Mouse (Mus musculus) megakaryocyte-erythroid progenitor cell, adult 5-6 weeks (primary cell): ENCODE data around the gene Krtap4-2. TPM values are rescaled to one million over a fixed set of nuclear protein-coding genes. Genes with fewer than 3 reads are reported as not detected.
"Not testable (repeated sequence)": the region's sequence is repeated elsewhere in the genome, so short reads cannot be mapped to it uniquely, and the experiment has no call there.

ENCODE experiments used
- ATAC-seq: replicated peaks from 2 replicates; pipeline ENCODE4 v1.8.0; 2016; ENCODE audit warnings: mild to moderate bottlenecking, inconsistent platforms; ENCODE audit not compliant: severe bottlenecking, poor library complexity, low FRiP score, low TSS enrichment
- total RNA-seq, 2 experiments: library from RNA; stranded (forward) in 1 of 2; stranded (reverse) in 1 of 2; fragments of 200-1000, 215-1000 nt in 1 of 2; fragments of >200 nt in 1 of 2; fragmentation: Nextera tagmentation in 1 of 2; gene quantifications; 2 replicates each; pipeline ENCODE4 v1.2.3; 2014 to 2017

The Krtap4-2 gene
- total RNA-seq, 2 experiments from 2014 or later = not detected

DNA sequence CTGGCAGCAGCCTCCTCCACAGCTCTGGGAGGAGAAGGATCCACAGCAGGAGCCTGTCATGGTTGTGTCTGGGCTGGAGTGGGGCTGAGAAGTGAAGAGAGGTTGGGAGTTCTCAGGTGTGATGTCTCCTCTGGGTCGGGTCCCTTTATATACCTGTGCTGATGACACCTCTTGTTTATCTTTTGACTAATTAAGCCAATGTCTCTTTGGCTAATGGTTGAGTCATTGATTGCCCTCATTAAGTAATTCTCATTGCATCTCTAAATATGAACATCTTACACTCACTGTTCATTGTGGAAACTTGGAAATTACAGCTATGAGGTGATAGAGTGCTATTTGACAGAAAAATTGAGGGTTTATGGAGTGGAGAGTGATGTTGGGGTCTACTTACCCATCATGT lies 31.7 kb downstream of the Krtap4-2 start, which contains the start of gene Gm11938:
TSS of gene Gm11938 (minus strand) at position 101 of the 400 bp plus-strand sequence.
- not testable (repeated sequence) for ATAC-seq

DNA sequence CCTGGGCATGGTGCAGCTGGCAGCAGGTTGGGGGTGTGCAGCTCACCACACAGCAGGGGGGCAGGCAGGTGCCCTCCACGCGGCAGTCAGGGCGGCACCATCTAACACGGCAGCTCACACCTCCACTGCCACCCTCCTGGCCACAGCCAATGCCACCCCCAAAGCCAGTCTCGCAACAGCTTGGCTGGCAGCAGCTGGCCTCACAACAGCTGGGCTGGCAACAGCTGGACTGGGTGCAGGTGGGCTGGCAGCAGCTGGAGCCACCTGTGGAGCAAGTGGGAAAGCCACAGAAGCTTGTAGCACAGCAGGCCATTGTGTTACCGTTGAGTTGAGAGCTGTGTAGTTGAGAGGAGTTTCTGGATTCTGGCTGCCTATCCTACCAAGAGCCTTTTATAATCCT lies 37.1 kb downstream of the Krtap4-2 start, which contains the start of gene Krtap9-3:
TSS of gene Krtap9-3 (minus strand) at position 364 of the 400 bp plus-strand sequence.
- ATAC-seq = not testable (repeated sequence)

DNA sequence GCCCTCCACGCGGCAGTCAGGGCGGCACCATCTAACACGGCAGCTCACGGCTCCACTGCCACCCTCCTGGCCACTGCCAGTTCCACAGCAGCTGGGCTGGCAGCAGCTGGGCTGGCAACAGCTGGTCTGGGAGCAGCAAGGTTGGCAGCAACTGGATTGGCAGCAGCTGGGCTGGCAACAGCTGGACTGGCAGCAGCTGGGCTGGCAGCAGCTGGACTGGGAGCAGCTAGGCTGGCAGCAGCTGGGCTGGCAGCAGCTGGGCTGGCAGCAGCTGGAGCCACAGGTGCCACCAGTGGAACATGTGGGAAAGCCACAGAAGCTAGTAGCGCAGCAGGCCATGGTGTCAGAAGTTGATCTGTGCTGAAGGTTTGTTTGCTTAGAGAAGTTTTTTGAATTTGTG lies 43.9 kb downstream of the Krtap4-2 start, which contains the start of gene Krtap1-3:
TSS of gene Krtap1-3 (minus strand) at position 359 of the 400 bp plus-strand sequence.
- no peak for ATAC-seq

- no peak for ATAC-seq
Measured at GRCm38 (mm10) chr11:99585096-99585495, 49.8 kb downstream of the Krtap4-2 start.

Other genes starting within 250 kb of the Krtap4-2 start
Only the 30 nearest of the 39 such genes appear.
- not detected in 2 replicates for gene Krt23, start 141.9 kb downstream of the Krtap4-2 start, total RNA-seq (2014; fragmentation: Nextera tagmentation)
- gene Krt23, start 141.9 kb downstream of the Krtap4-2 start, total RNA-seq (2017) = not detected in 2 replicates
- not detected in 2 replicates for gene Krt39, start 113.7 kb downstream of the Krtap4-2 start, total RNA-seq (2014; fragmentation: Nextera tagmentation)
- not detected in 2 replicates for gene Krt39, start 113.7 kb downstream of the Krtap4-2 start, total RNA-seq (2017)
- not detected in 2 replicates for gene Krt40, start 91.9 kb downstream of the Krtap4-2 start, total RNA-seq (2014; fragmentation: Nextera tagmentation)
- not detected in 2 replicates for gene Krt40, start 91.9 kb downstream of the Krtap4-2 start, total RNA-seq (2017)
- gene Krtap3-3, start 84.2 kb downstream of the Krtap4-2 start, total RNA-seq (2014; fragmentation: Nextera tagmentation) = not detected in 2 replicates
- not detected in 2 replicates for gene Krtap3-3, start 84.2 kb downstream of the Krtap4-2 start, total RNA-seq (2017)
- not detected in 2 replicates for gene Krtap3-2, start 78.2 kb downstream of the Krtap4-2 start, total RNA-seq (2014; fragmentation: Nextera tagmentation)
- gene Krtap3-2, start 78.2 kb downstream of the Krtap4-2 start, total RNA-seq (2017) = not detected in 2 replicates
- gene Gm11939, start 75.6 kb downstream of the Krtap4-2 start, total RNA-seq (2014; fragmentation: Nextera tagmentation) = not detected in 2 replicates
- gene Gm11939, start 75.6 kb downstream of the Krtap4-2 start, total RNA-seq (2017) = not detected in 2 replicates
- not detected in 2 replicates for gene Krtap3-1, start 68.5 kb downstream of the Krtap4-2 start, total RNA-seq (2014; fragmentation: Nextera tagmentation)
- not detected in 2 replicates for gene Krtap3-1, start 68.5 kb downstream of the Krtap4-2 start, total RNA-seq (2017)
- not detected in 2 replicates for gene Krtap1-5, start 54.1 kb downstream of the Krtap4-2 start, total RNA-seq (2014; fragmentation: Nextera tagmentation)
- gene Krtap1-5, start 54.1 kb downstream of the Krtap4-2 start, total RNA-seq (2017) = not detected in 2 replicates
- not detected in 2 replicates for gene Krtap1-4, start 51.4 kb downstream of the Krtap4-2 start, total RNA-seq (2014; fragmentation: Nextera tagmentation)
- not detected in 2 replicates for gene Krtap1-4, start 51.4 kb downstream of the Krtap4-2 start, total RNA-seq (2017)
- gene Krtap1-3, start 43.7 kb downstream of the Krtap4-2 start, total RNA-seq (2014; fragmentation: Nextera tagmentation) = not detected in 2 replicates
- gene Krtap1-3, start 43.7 kb downstream of the Krtap4-2 start, total RNA-seq (2017) = not detected in 2 replicates
- not detected in 2 replicates for gene Krtap9-3, start 37.0 kb downstream of the Krtap4-2 start, total RNA-seq (2014; fragmentation: Nextera tagmentation)
- gene Krtap9-3, start 37.0 kb downstream of the Krtap4-2 start, total RNA-seq (2017) = not detected in 2 replicates
- gene Gm11938, start 31.8 kb downstream of the Krtap4-2 start, total RNA-seq (2014; fragmentation: Nextera tagmentation) = not detected in 2 replicates
- gene Gm11938, start 31.8 kb downstream of the Krtap4-2 start, total RNA-seq (2017) = not detected in 2 replicates
- not detected in 2 replicates for gene Gm11937, start 24.9 kb downstream of the Krtap4-2 start, total RNA-seq (2014; fragmentation: Nextera tagmentation)
- gene Gm11937, start 24.9 kb downstream of the Krtap4-2 start, total RNA-seq (2017) = not detected in 2 replicates
- gene Krtap2-4, start 20.2 kb downstream of the Krtap4-2 start, total RNA-seq (2014; fragmentation: Nextera tagmentation) = not detected in 2 replicates
- gene Krtap2-4, start 20.2 kb downstream of the Krtap4-2 start, total RNA-seq (2017) = not detected in 2 replicates
- not detected in 2 replicates for gene Gm11562, start 14.6 kb downstream of the Krtap4-2 start, total RNA-seq (2014; fragmentation: Nextera tagmentation)
- gene Gm11562, start 14.6 kb downstream of the Krtap4-2 start, total RNA-seq (2017) = not detected in 2 replicates
- not detected in 2 replicates for gene Krtap4-1, start 6.8 kb downstream of the Krtap4-2 start, total RNA-seq (2014; fragmentation: Nextera tagmentation)
- not detected in 2 replicates for gene Krtap4-1, start 6.8 kb downstream of the Krtap4-2 start, total RNA-seq (2017)
- gene Krtap4-7, start 9.0 kb upstream of the Krtap4-2 start, total RNA-seq (2014; fragmentation: Nextera tagmentation) = not detected in 2 replicates
- not detected in 2 replicates for gene Krtap4-7, start 9.0 kb upstream of the Krtap4-2 start, total RNA-seq (2017)
- not detected in 2 replicates for gene Gm11555, start 15.2 kb upstream of the Krtap4-2 start, total RNA-seq (2014; fragmentation: Nextera tagmentation)
- gene Gm11555, start 15.2 kb upstream of the Krtap4-2 start, total RNA-seq (2017) = not detected in 2 replicates
- gene Gm11563, start 23.9 kb upstream of the Krtap4-2 start, total RNA-seq (2014; fragmentation: Nextera tagmentation) = not detected in 2 replicates
- gene Gm11563, start 23.9 kb upstream of the Krtap4-2 start, total RNA-seq (2017) = not detected in 2 replicates
- gene Krtap4-6, start 30.9 kb upstream of the Krtap4-2 start, total RNA-seq (2014; fragmentation: Nextera tagmentation) = not detected in 2 replicates
- gene Krtap4-6, start 30.9 kb upstream of the Krtap4-2 start, total RNA-seq (2017) = not detected in 2 replicates
- not detected in 2 replicates for gene Gm14190, start 55.7 kb upstream of the Krtap4-2 start, total RNA-seq (2014; fragmentation: Nextera tagmentation)
- not detected in 2 replicates for gene Gm14190, start 55.7 kb upstream of the Krtap4-2 start, total RNA-seq (2017)
- not detected in 2 replicates for gene Gm14180, start 99.2 kb upstream of the Krtap4-2 start, total RNA-seq (2014; fragmentation: Nextera tagmentation)
- not detected in 2 replicates for gene Gm14180, start 99.2 kb upstream of the Krtap4-2 start, total RNA-seq (2017)
- gene Gm11595, start 137.8 kb upstream of the Krtap4-2 start, total RNA-seq (2014; fragmentation: Nextera tagmentation) = not detected in 2 replicates
- gene Gm11595, start 137.8 kb upstream of the Krtap4-2 start, total RNA-seq (2017) = not detected in 2 replicates
- not detected in 2 replicates for gene Krtap4-8, start 145.6 kb upstream of the Krtap4-2 start, total RNA-seq (2014; fragmentation: Nextera tagmentation)
- not detected in 2 replicates for gene Krtap4-8, start 145.6 kb upstream of the Krtap4-2 start, total RNA-seq (2017)
- gene Krtap4-9, start 150.1 kb upstream of the Krtap4-2 start, total RNA-seq (2014; fragmentation: Nextera tagmentation) = not detected in 2 replicates
- gene Krtap4-9, start 150.1 kb upstream of the Krtap4-2 start, total RNA-seq (2017) = not detected in 2 replicates
- gene Gm11596, start 158.4 kb upstream of the Krtap4-2 start, total RNA-seq (2014; fragmentation: Nextera tagmentation) = not detected in 2 replicates
- not detected in 2 replicates for gene Gm11596, start 158.4 kb upstream of the Krtap4-2 start, total RNA-seq (2017)
- not detected in 2 replicates for gene Gm11569, start 163.8 kb upstream of the Krtap4-2 start, total RNA-seq (2014; fragmentation: Nextera tagmentation)
- gene Gm11569, start 163.8 kb upstream of the Krtap4-2 start, total RNA-seq (2017) = not detected in 2 replicates
- not detected in 2 replicates for gene Gm11554, start 169.4 kb upstream of the Krtap4-2 start, total RNA-seq (2014; fragmentation: Nextera tagmentation)
- gene Gm11554, start 169.4 kb upstream of the Krtap4-2 start, total RNA-seq (2017) = not detected in 2 replicates
- not detected in 2 replicates for gene Krtap4-13, start 174.8 kb upstream of the Krtap4-2 start, total RNA-seq (2014; fragmentation: Nextera tagmentation)
- not detected in 2 replicates for gene Krtap4-13, start 174.8 kb upstream of the Krtap4-2 start, total RNA-seq (2017)
- gene Gm11564, start 180.6 kb upstream of the Krtap4-2 start, total RNA-seq (2014; fragmentation: Nextera tagmentation) = not detected in 2 replicates
- gene Gm11564, start 180.6 kb upstream of the Krtap4-2 start, total RNA-seq (2017) = not detected in 2 replicates